Mouse (Mus musculus): ENCODE results near the gene Mctp1. TPM values are rescaled to one million over a fixed set of nuclear protein-coding genes. Genes with fewer than 3 reads are reported as not detected.

Mctp1 gene
- polyA plus RNA-seq, 1 experiment from 2014 or later = 3.0 TPM

- H3K27ac ChIP-seq = no peak overlapping the region
- ATAC-seq (ENCODE audit: low FRiP score) (peak; percentile 59; the same call in 1 of the 2 replicates), DNase-seq (ENCODE audit: low spot score) (peak; percentile 81)
- H3K4me3 ChIP-seq (replicated peaks; ENCODE audit: low read length) = no peak overlapping the region
- no peaks in the 10 kb centered on the region for H3K9me3 ChIP-seq (ENCODE audit: control insufficient read depth, low read length)
- no peaks in the 10 kb centered on the region for H3K27me3 ChIP-seq (ENCODE audit: control insufficient read depth, insufficient read depth, low read length)
- H3K9ac ChIP-seq = no peak overlapping the region
- WGBS = 25% methylated on average over 6 of the region's 6 CpGs
- no peak overlapping the region for H3K4me2 ChIP-seq (replicated peaks)
- H3K4me1 ChIP-seq (replicated peaks; ENCODE audit: control insufficient read depth, insufficient read depth, low read length) = no peaks in the 10 kb centered on the region
- H3K36me3 ChIP-seq (replicated peaks; ENCODE audit: control insufficient read depth, insufficient read depth) = no peaks in the 10 kb centered on the region
These were observed 375.6 kb downstream of the Mctp1 start for GRCm38 (mm10) chr13:76759832-76760490.

- no peak for DNase-seq (ENCODE audit: low spot score)
- no peak for ATAC-seq (ENCODE audit: low FRiP score)
- WGBS = 86% methylated on average over 1 of the region's 1 CpGs
These were observed 415.3 kb downstream of the Mctp1 start for GRCm38 (mm10) chr13:76799662-76800061.

GRCm38 (mm10) chr13:76801126-76801632 is 416.8 kb downstream of the Mctp1 start:
- WGBS = 85% methylated on average over 6 of the region's 6 CpGs
- Histone ChIP-seq H3K4me2 (replicated peaks) (no peak overlapping the region), H3K36me3 (replicated peaks; ENCODE audit: control insufficient read depth, insufficient read depth) (no peaks in the 10 kb centered on the region), H3K9me3 (ENCODE audit: control insufficient read depth, low read length) (no peaks in the 10 kb centered on the region), H3K27me3 (ENCODE audit: control insufficient read depth, insufficient read depth, low read length) (no peaks in the 10 kb centered on the region), H3K4me1 (replicated peaks; ENCODE audit: control insufficient read depth, insufficient read depth, low read length) (0 out of 2 replicates have a peak, but pooled peaks cover 4% of the 10 kb centered on the region), H3K9ac (no peak overlapping the region), H3K4me3 (replicated peaks; ENCODE audit: low read length) (no peak overlapping the region), H3K27ac (no peak overlapping the region)
- ATAC-seq (ENCODE audit: low FRiP score) (no peak), DNase-seq (ENCODE audit: low spot score) (no peak)

More at GRCm38 (mm10) chr13:76799662-76800061, 415.3 kb downstream of the Mctp1 start:
- no peaks in the 10 kb centered on the region for H3K9me3 ChIP-seq (ENCODE audit: control insufficient read depth, low read length)
- H3K4me2 ChIP-seq (replicated peaks) = no peak overlapping the region
- 0 out of 2 replicates have a peak, but pooled peaks cover 4% of the 10 kb centered on the region for H3K4me1 ChIP-seq (replicated peaks; ENCODE audit: control insufficient read depth, insufficient read depth, low read length)
- no peaks in the 10 kb centered on the region for H3K36me3 ChIP-seq (replicated peaks; ENCODE audit: control insufficient read depth, insufficient read depth)
- no peak overlapping the region for H3K9ac ChIP-seq
- H3K27me3 ChIP-seq (ENCODE audit: control insufficient read depth, insufficient read depth, low read length) = no peaks in the 10 kb centered on the region
- H3K27ac ChIP-seq = no peak overlapping the region
- H3K4me3 ChIP-seq (replicated peaks; ENCODE audit: low read length) = no peak overlapping the region

- peak; percentile 77 for DNase-seq (ENCODE audit: low spot score)
- 38% methylated on average over 3 of the region's 3 CpGs for WGBS
- H3K36me3 ChIP-seq (replicated peaks; ENCODE audit: control insufficient read depth, insufficient read depth) = no peaks in the 10 kb centered on the region
- no peaks in the 10 kb centered on the region for H3K9me3 ChIP-seq (ENCODE audit: control insufficient read depth, low read length)
- H3K4me2 ChIP-seq (replicated peaks) = no peak overlapping the region
- H3K27ac ChIP-seq = peak overlapping the region; percentile 72
- H3K4me1 ChIP-seq (replicated peaks; ENCODE audit: control insufficient read depth, insufficient read depth, low read length) = 0 out of 2 replicates have a peak, but pooled peaks cover 4% of the 10 kb centered on the region
- H3K9ac ChIP-seq = no peak overlapping the region
- peak; percentile 91 for ATAC-seq (ENCODE audit: low FRiP score)
- no peak overlapping the region for H3K4me3 ChIP-seq (replicated peaks; ENCODE audit: low read length)
- no peaks in the 10 kb centered on the region for H3K27me3 ChIP-seq (ENCODE audit: control insufficient read depth, insufficient read depth, low read length)
These were observed 417.9 kb downstream of the Mctp1 start for GRCm38 (mm10) chr13:76802051-76802728.

GRCm38 (mm10) chr13:76802926-76803325 is 418.6 kb downstream of the Mctp1 start:
- peak; percentile 60 for DNase-seq (ENCODE audit: low spot score)
- no peak overlapping the region for H3K27ac ChIP-seq
- no peaks in the 10 kb centered on the region for H3K36me3 ChIP-seq (replicated peaks; ENCODE audit: control insufficient read depth, insufficient read depth)
- ATAC-seq (ENCODE audit: low FRiP score) = no peak
- no peaks in the 10 kb centered on the region for H3K27me3 ChIP-seq (ENCODE audit: control insufficient read depth, insufficient read depth, low read length)
- H3K4me2 ChIP-seq (replicated peaks) = no peak overlapping the region; the same call in 1 of the 2 replicates
- 76% methylated on average over 9 of the region's 9 CpGs for WGBS
- 0 out of 2 replicates have a peak, but pooled peaks cover 4% of the 10 kb centered on the region for H3K4me1 ChIP-seq (replicated peaks; ENCODE audit: control insufficient read depth, insufficient read depth, low read length)
- no peaks in the 10 kb centered on the region for H3K9me3 ChIP-seq (ENCODE audit: control insufficient read depth, low read length)
- no peak overlapping the region for H3K9ac ChIP-seq
- H3K4me3 ChIP-seq (replicated peaks; ENCODE audit: low read length) = no peak overlapping the region

- H3K36me3 ChIP-seq (replicated peaks; ENCODE audit: control insufficient read depth, insufficient read depth) = no peaks in the 10 kb centered on the region
- no peak overlapping the region for H3K4me3 ChIP-seq (replicated peaks; ENCODE audit: low read length)
- no peak overlapping the region for H3K9ac ChIP-seq
- H3K27ac ChIP-seq = no peak overlapping the region
- no peaks in the 10 kb centered on the region for H3K27me3 ChIP-seq (ENCODE audit: control insufficient read depth, insufficient read depth, low read length)
- DNase-seq (ENCODE audit: low spot score) (no peak), ATAC-seq (ENCODE audit: low FRiP score) (peak; percentile 73; the same call in 1 of the 2 replicates)
- H3K4me1 ChIP-seq (replicated peaks; ENCODE audit: control insufficient read depth, insufficient read depth, low read length) = 0 out of 2 replicates have a peak, but pooled peaks cover 4% of the 10 kb centered on the region
- WGBS = 49% methylated on average over 6 of the region's 6 CpGs
- H3K9me3 ChIP-seq (ENCODE audit: control insufficient read depth, low read length) = no peaks in the 10 kb centered on the region
- no peak overlapping the region for H3K4me2 ChIP-seq (replicated peaks)
These were observed 419.5 kb downstream of the Mctp1 start for GRCm38 (mm10) chr13:76803799-76804198.

- Histone ChIP-seq H3K4me3 (replicated peaks; ENCODE audit: low read length) (no peak overlapping the region), H3K4me2 (replicated peaks) (no peak overlapping the region), H3K4me1 (replicated peaks; ENCODE audit: control insufficient read depth, insufficient read depth, low read length) (peaks cover 9% of the 10 kb centered on the region), H3K36me3 (replicated peaks; ENCODE audit: control insufficient read depth, insufficient read depth) (no peaks in the 10 kb centered on the region), H3K27ac (no peak overlapping the region), H3K27me3 (ENCODE audit: control insufficient read depth, insufficient read depth, low read length) (no peaks in the 10 kb centered on the region), H3K9ac (no peak overlapping the region), H3K9me3 (ENCODE audit: control insufficient read depth, low read length) (no peaks in the 10 kb centered on the region)
- no peak for DNase-seq (ENCODE audit: low spot score)
- 30% methylated on average over 1 of the region's 1 CpGs for WGBS
- no peak for ATAC-seq (ENCODE audit: low FRiP score)
These were observed 424.6 kb downstream of the Mctp1 start for GRCm38 (mm10) chr13:76808871-76809390.

- H3K4me3 ChIP-seq (replicated peaks; ENCODE audit: low read length) = no peak overlapping the region
- no peaks in the 10 kb centered on the region for H3K9me3 ChIP-seq (ENCODE audit: control insufficient read depth, low read length)
- no peak overlapping the region for H3K27ac ChIP-seq
- DNase-seq (ENCODE audit: low spot score) (no peak), ATAC-seq (ENCODE audit: low FRiP score) (no peak)
- H3K36me3 ChIP-seq (replicated peaks; ENCODE audit: control insufficient read depth, insufficient read depth) = no peaks in the 10 kb centered on the region
- no peak overlapping the region for H3K9ac ChIP-seq
- H3K4me1 ChIP-seq (replicated peaks; ENCODE audit: control insufficient read depth, insufficient read depth, low read length) = peaks cover 9% of the 10 kb centered on the region
- H3K27me3 ChIP-seq (ENCODE audit: control insufficient read depth, insufficient read depth, low read length) = no peaks in the 10 kb centered on the region
- H3K4me2 ChIP-seq (replicated peaks) = no peak overlapping the region
- WGBS = 13% methylated on average over 2 of the region's 2 CpGs
These were observed 425.5 kb downstream of the Mctp1 start for GRCm38 (mm10) chr13:76809802-76810201.

GRCm38 (mm10) chr13:76810496-76810939 is 426.2 kb downstream of the Mctp1 start:
- H3K27ac ChIP-seq = no peak overlapping the region
- no peak overlapping the region for H3K9ac ChIP-seq
- DNase-seq (ENCODE audit: low spot score) (peak; percentile 60), ATAC-seq (ENCODE audit: low FRiP score) (peak; percentile 91)
- H3K4me1 ChIP-seq (replicated peaks; ENCODE audit: control insufficient read depth, insufficient read depth, low read length) = peaks cover 9% of the 10 kb centered on the region
- H3K4me3 ChIP-seq (replicated peaks; ENCODE audit: low read length) = no peak overlapping the region
- H3K27me3 ChIP-seq (ENCODE audit: control insufficient read depth, insufficient read depth, low read length) = no peaks in the 10 kb centered on the region
- no peaks in the 10 kb centered on the region for H3K9me3 ChIP-seq (ENCODE audit: control insufficient read depth, low read length)
- peak overlapping the region; percentile 34 for H3K4me2 ChIP-seq (replicated peaks)
- H3K36me3 ChIP-seq (replicated peaks; ENCODE audit: control insufficient read depth, insufficient read depth) = no peaks in the 10 kb centered on the region
- WGBS = 1% methylated on average over 7 of the region's 7 CpGs
